Mouse (Mus musculus) midbrain, embryonic 11.5 days (tissue): ENCODE data around the gene Pklr. TPM values are rescaled to one million over a fixed set of nuclear protein-coding genes. Genes with fewer than 3 reads are reported as not detected.

ENCODE experiments used
- ATAC-seq: fragments of 200-750 bp; cut with Nextera tagmentation; 2 replicates; pipeline ENCODE4 v1.8.0; 2017; ENCODE audit warnings: moderate TSS enrichment, moderate library complexity; ENCODE audit not compliant: low FRiP score
- DNase-seq: peaks from one replicate; pipeline ENCODE4 v3.0.0; 2015; ENCODE audit warnings: low spot score; ENCODE audit errors: missing footprints
- H3K27ac ChIP-seq: fragments of 300-500 bp; sonication (generic); 2 replicates; pipeline ENCODE4 v1.5.1; 2014; ENCODE audit warnings: low read depth, low read length
- H3K27me3 ChIP-seq: fragments of 300-500 bp; sonication (generic); 2 replicates; pipeline ENCODE4 v1.6.1; 2014; ENCODE audit warnings: mild to moderate bottlenecking, low read length, moderate library complexity, mixed read lengths; ENCODE audit not compliant: control insufficient read depth, insufficient read depth
- H3K36me3 ChIP-seq: fragments of 300-500 bp; sonication (generic); 2 replicates; pipeline ENCODE4 v1.6.1; 2014; ENCODE audit warnings: mild to moderate bottlenecking, low read length, moderate library complexity, mixed read lengths; ENCODE audit not compliant: control insufficient read depth, insufficient read depth
- H3K4me1 ChIP-seq: fragments of 300-500 bp; sonication (generic); 2 replicates; pipeline ENCODE4 v1.6.1; 2014; ENCODE audit warnings: low read length; ENCODE audit not compliant: control insufficient read depth, insufficient read depth
- H3K4me2 ChIP-seq: fragments of 300-500 bp; sonication (generic); 2 replicates; pipeline ENCODE4 v1.6.1; 2014; ENCODE audit warnings: mild to moderate bottlenecking, moderate library complexity
- H3K4me3 ChIP-seq: fragments of 300-500 bp; sonication (generic); 2 replicates; pipeline ENCODE4 v1.5.1; 2014; ENCODE audit warnings: low read depth, low read length
- H3K9ac ChIP-seq: fragments of 300-500 bp; sonication (generic); 2 replicates; pipeline ENCODE4 v1.6.1; 2014; ENCODE audit warnings: low read length
- H3K9me3 ChIP-seq: fragments of 300-500 bp; sonication (generic); 2 replicates; pipeline ENCODE4 v1.6.1; 2016; ENCODE audit warnings: low read length; ENCODE audit not compliant: control insufficient read depth
- WGBS: fragments of 180-500 bp; shearing (Covaris S2); extraction: QIAGEN DNeasy Blood & Tissue Kit; methylation state at CpG from one replicate; pipeline ENCODE4 v1.1.7; 2014; 5-methylcytosine and 5-hydroxymethylcytosine counted together
- polyA plus RNA-seq: library from polyadenylated mRNA; unstranded; fragments of >200 nt; fragmentation: Nextera tagmentation; extraction: Ambion mirVana; gene quantifications from 2 replicates; pipeline ENCODE4 v1.2.1, GENCODE M21; 2014

The Pklr gene
- polyA plus RNA-seq, 1 experiment from 2014 or later: 1.7 TPM

GRCm38 (mm10) chr3:89190436-89190835, 54.5 kb downstream of the Pklr start:
- ATAC-seq: no peak
- WGBS: 90% methylated on average over 8 of the region's 8 CpGs
- peaks cover 6% of the 10 kb centered on the region for H3K4me1 ChIP-seq

GRCm38 (mm10) chr3:89193351-89193750, 57.4 kb downstream of the Pklr start:
- Histone ChIP-seq H3K36me3 (no peaks in the 10 kb centered on the region), H3K9ac (no peak overlapping the region), H3K27ac (no peak overlapping the region), H3K4me2 (no peak overlapping the region), H3K4me1 (peaks cover 8% of the 10 kb centered on the region), H3K27me3 (no peaks in the 10 kb centered on the region), H3K9me3 (no peaks in the 10 kb centered on the region), H3K4me3 (no peak overlapping the region)
- no peak for ATAC-seq
- no peak for DNase-seq
- WGBS: 61% methylated on average over 1 of the region's 1 CpGs

More at GRCm38 (mm10) chr3:89190436-89190835, 54.5 kb downstream of the Pklr start:
- H3K9ac ChIP-seq: no peak overlapping the region
- H3K4me2 ChIP-seq: no peak overlapping the region
- no peak overlapping the region for H3K27ac ChIP-seq
- no peaks in the 10 kb centered on the region for H3K27me3 ChIP-seq
- H3K36me3 ChIP-seq: no peaks in the 10 kb centered on the region
- H3K4me3 ChIP-seq: no peak overlapping the region
- DNase-seq: no peak
- H3K9me3 ChIP-seq: no peaks in the 10 kb centered on the region

GRCm38 (mm10) chr3:89193853-89194252, 57.9 kb downstream of the Pklr start:
- WGBS: 83% methylated on average over 2 of the region's 2 CpGs
- no peak for ATAC-seq

More at GRCm38 (mm10) chr3:89193853-89194252, 57.9 kb downstream of the Pklr start:
- peaks cover 8% of the 10 kb centered on the region for H3K4me1 ChIP-seq
- H3K9ac ChIP-seq: no peak overlapping the region
- H3K36me3 ChIP-seq: no peaks in the 10 kb centered on the region
- H3K4me3 ChIP-seq: no peak overlapping the region
- H3K27me3 ChIP-seq: no peaks in the 10 kb centered on the region
- no peak overlapping the region for H3K27ac ChIP-seq
- no peak overlapping the region for H3K4me2 ChIP-seq
- H3K9me3 ChIP-seq: no peaks in the 10 kb centered on the region
- DNase-seq: no peak

Other genes starting within 250 kb of the Pklr start
- gene Msto1, start 222.1 kb upstream of the Pklr start, polyA plus RNA-seq: 50.6 and 50.9 TPM in 2 replicates
- 12.7 and 14.5 TPM in 2 replicates for gene Ash1l, start 185.5 kb upstream of the Pklr start, polyA plus RNA-seq
- gene Dap3, start 185.0 kb upstream of the Pklr start, polyA plus RNA-seq: 148 and 157 TPM in 2 replicates
- 25.2 and 28.0 TPM in 2 replicates for gene Rusc1, start 42.8 kb upstream of the Pklr start, polyA plus RNA-seq
- not detected in 2 replicates for gene Gm43738, start 35.0 kb upstream of the Pklr start, polyA plus RNA-seq
- 342 TPM in 2 replicates for gene Fdps, start 34.2 kb upstream of the Pklr start, polyA plus RNA-seq
- gene Hcn3, start 24.1 kb downstream of the Pklr start, polyA plus RNA-seq: 4.5 and 4.7 TPM in 2 replicates
- 24.1 and 29.5 TPM in 2 replicates for gene Clk2, start 28.7 kb downstream of the Pklr start, polyA plus RNA-seq
- 74.4 and 77.2 TPM in 2 replicates for gene Scamp3, start 41.3 kb downstream of the Pklr start, polyA plus RNA-seq
- 16.5 and 20.2 TPM in 2 replicates for gene Fam189b, start 47.0 kb downstream of the Pklr start, polyA plus RNA-seq
- 41.4 and 45.9 TPM in 2 replicates for gene Gba, start 66.8 kb downstream of the Pklr start, polyA plus RNA-seq
- 50.7 and 55.8 TPM in 2 replicates for gene Thbs3, start 79.0 kb downstream of the Pklr start, polyA plus RNA-seq
- gene Mtx1, start 90.9 kb downstream of the Pklr start, polyA plus RNA-seq: 174 and 179 TPM in 2 replicates
- gene Muc1, start 92.9 kb downstream of the Pklr start, polyA plus RNA-seq: 2.7 and 4.4 TPM in 2 replicates
- gene Krtcap2, start 109.8 kb downstream of the Pklr start, polyA plus RNA-seq: 261 and 270 TPM in 2 replicates
- 7.1 and 8.5 TPM in 2 replicates for gene Trim46, start 110.2 kb downstream of the Pklr start, polyA plus RNA-seq
- gene Dpm3, start 123.2 kb downstream of the Pklr start, polyA plus RNA-seq: 83.0 and 87.2 TPM in 2 replicates
- gene Slc50a1, start 134.4 kb downstream of the Pklr start, polyA plus RNA-seq: 33.0 and 34.7 TPM in 2 replicates
- 12.2 and 12.5 TPM in 2 replicates for gene Efna1, start 145.0 kb downstream of the Pklr start, polyA plus RNA-seq
- gene Efna3, start 186.8 kb downstream of the Pklr start, polyA plus RNA-seq: 4.6 and 6.4 TPM in 2 replicates
- gene Efna4, start 201.9 kb downstream of the Pklr start, polyA plus RNA-seq: 15.3 and 17.5 TPM in 2 replicates
- gene Adam15, start 213.9 kb downstream of the Pklr start, polyA plus RNA-seq: 17.0 and 18.7 TPM in 2 replicates
- gene Dcst2, start 225.8 kb downstream of the Pklr start, polyA plus RNA-seq: 0.33 TPM in 1 of 2 replicates, not detected in the other
- 0.23 and 0.40 TPM in 2 replicates for gene Dcst1, start 229.1 kb downstream of the Pklr start, polyA plus RNA-seq